Mouse (Mus musculus) embryonic facial prominence, embryonic 14.5 days (tissue): ENCODE results near the gene Krtap5-5. TPM values are rescaled to one million over a fixed set of nuclear protein-coding genes. Genes with fewer than 3 reads are reported as not detected.
"Not testable (repeated sequence)": the region's sequence is repeated elsewhere in the genome, so short reads cannot be mapped to it uniquely, and the experiment has no call there.

Source experiments
- ATAC-seq: fragments of 200-750 bp; cut with Nextera tagmentation; 2 replicates; pipeline ENCODE4 v1.8.0; 2017; ENCODE audit warnings: low read depth, moderate number of reproducible peaks, moderate TSS enrichment
- DNase-seq: peaks from one replicate; pipeline ENCODE4 v3.0.0-alpha.2; 2015; ENCODE audit warnings: low spot score
- H3K27ac ChIP-seq: fragments of 300-500 bp; sonication (generic); replicated peaks from 2 replicates; pipeline ENCODE4 v1.5.1; 2014; ENCODE audit warnings: low read depth, mild to moderate bottlenecking, low read length, moderate library complexity
- H3K27me3 ChIP-seq: fragments of 300-500 bp; sonication (generic); replicated peaks from 2 replicates; pipeline ENCODE4 v1.6.1; 2014; ENCODE audit warnings: low read length; ENCODE audit not compliant: control insufficient read depth, insufficient read depth
- H3K36me3 ChIP-seq: fragments of 300-500 bp; sonication (generic); 2 replicates; pipeline ENCODE4 v1.6.1; 2014; ENCODE audit warnings: low read length, mixed read lengths; ENCODE audit not compliant: control insufficient read depth, insufficient read depth
- H3K4me1 ChIP-seq: fragments of 300-500 bp; sonication (generic); 2 replicates; pipeline ENCODE4 v1.6.1; 2014; ENCODE audit warnings: antibody characterized with exemption, low read length; ENCODE audit not compliant: control insufficient read depth, insufficient read depth
- H3K4me2 ChIP-seq: fragments of 300-500 bp; sonication (generic); 2 replicates; pipeline ENCODE4 v1.6.1; 2014; ENCODE audit warnings: low read depth, mild to moderate bottlenecking, low read length, moderate library complexity, mixed read lengths
- H3K4me3 ChIP-seq: fragments of 300-500 bp; sonication (generic); 2 replicates; pipeline ENCODE4 v1.5.1; 2014; ENCODE audit warnings: low read depth, mild to moderate bottlenecking, low read length
- H3K9ac ChIP-seq: fragments of 300-500 bp; sonication (generic); 2 replicates; pipeline ENCODE4 v1.6.1; 2014; ENCODE audit warnings: low read depth, mild to moderate bottlenecking, low read length, moderate library complexity, mixed read lengths
- H3K9me3 ChIP-seq: fragments of 300-500 bp; sonication (generic); 2 replicates; pipeline ENCODE4 v1.6.1; 2016; ENCODE audit warnings: low read length; ENCODE audit not compliant: control insufficient read depth
- WGBS: fragments of 180-500 bp; shearing (Covaris S2); extraction: QIAGEN DNeasy Blood & Tissue Kit; methylation state at CpG from one replicate; pipeline ENCODE4 v1.1.7; 2014; 5-methylcytosine and 5-hydroxymethylcytosine counted together
- polyA plus RNA-seq: library from polyadenylated mRNA; unstranded; fragments of >200 nt; fragmentation: Nextera tagmentation; extraction: Ambion mirVana; gene quantifications from 2 replicates; pipeline ENCODE4 v1.2.1, GENCODE M21; 2014

Gene Krtap5-5
- polyA plus RNA-seq, 1 experiment from 2014 or later: 0.19 TPM

GRCm38 (mm10) chr7:142224518-142224917 is 5.3 kb downstream of the Krtap5-5 start:
- DNase-seq: peak; percentile 13
- WGBS: 26% methylated on average over 2 of the region's 2 CpGs
- no peak overlapping the region for H3K4me2 ChIP-seq

GRCm38 (mm10) chr7:142212136-142212535 is 17.6 kb downstream of the Krtap5-5 start:
- H3K27me3 ChIP-seq, H3K4me1 ChIP-seq, H3K27ac ChIP-seq, H3K4me2 ChIP-seq, H3K9ac ChIP-seq, ATAC-seq, H3K4me3 ChIP-seq, H3K36me3 ChIP-seq, H3K9me3 ChIP-seq, DNase-seq: not testable (repeated sequence)
- WGBS: 75% methylated on average over 1 of the region's 1 CpGs

More at GRCm38 (mm10) chr7:142224518-142224917, 5.3 kb downstream of the Krtap5-5 start:
- Histone ChIP-seq H3K27ac (no peak overlapping the region), H3K4me3 (no peak overlapping the region), H3K9me3 (no peaks in the 10 kb centered on the region), H3K27me3 (no peaks in the 10 kb centered on the region), H3K4me1 (no peaks in the 10 kb centered on the region), H3K9ac (no peak overlapping the region), H3K36me3 (no peaks in the 10 kb centered on the region)
- no peak for ATAC-seq

- Histone ChIP-seq H3K27me3 (no peaks in the 10 kb centered on the region), H3K27ac (no peak within 1 kb of the TSS), H3K4me2 (no peak within 1 kb of the TSS), H3K4me1 (no peaks in the 10 kb centered on the region), H3K4me3 (no peak within 1 kb of the TSS), H3K9me3 (no peaks in the 10 kb centered on the region), H3K9ac (no peak within 1 kb of the TSS), H3K36me3 (no peaks in the 10 kb centered on the region)
- WGBS: 79% methylated on average over 1 of the region's 1 CpGs
- no peak for ATAC-seq
- no peak for DNase-seq
Measured at GRCm38 (mm10) chr7:142211559-142211958, 18.2 kb downstream of the Krtap5-5 start, which contains the start of gene Gm7579. Gm7579 (plus strand) TSS chr7:142211859.

- not testable (repeated sequence) for H3K27ac ChIP-seq, H3K27me3 ChIP-seq, H3K9ac ChIP-seq, H3K36me3 ChIP-seq, ATAC-seq, H3K4me3 ChIP-seq, H3K4me2 ChIP-seq, DNase-seq, H3K9me3 ChIP-seq, H3K4me1 ChIP-seq
- 74% methylated on average over 5 of the region's 5 CpGs for WGBS
Measured at GRCm38 (mm10) chr7:142206891-142207290, 22.9 kb downstream of the Krtap5-5 start.

GRCm38 (mm10) chr7:142205488-142205887 is 24.3 kb downstream of the Krtap5-5 start:
- Histone ChIP-seq H3K36me3 (no peaks in the 10 kb centered on the region), H3K9ac (no peak overlapping the region), H3K4me3 (no peak overlapping the region), H3K9me3 (no peaks in the 10 kb centered on the region), H3K27ac (no peak overlapping the region), H3K27me3 (no peaks in the 10 kb centered on the region), H3K4me2 (no peak overlapping the region), H3K4me1 (no peaks in the 10 kb centered on the region)
- ATAC-seq (no peak), DNase-seq (no peak)

GRCm38 (mm10) chr7:142201064-142201463 is 28.7 kb downstream of the Krtap5-5 start, which contains the start of gene Krtap5-3:
Krtap5-3 (plus strand) TSS chr7:142201364.
- no peak within 1 kb of the TSS for H3K4me3 ChIP-seq
- no peaks in the 10 kb centered on the region for H3K27me3 ChIP-seq
- H3K9me3 ChIP-seq: no peaks in the 10 kb centered on the region
- 53% methylated on average over 1 of the region's 1 CpGs for WGBS
- no peak within 1 kb of the TSS for H3K27ac ChIP-seq
- no peaks in the 10 kb centered on the region for H3K36me3 ChIP-seq
- ATAC-seq: no peak
- no peak within 1 kb of the TSS for H3K9ac ChIP-seq
- DNase-seq: no peak
- H3K4me2 ChIP-seq: no peak within 1 kb of the TSS
- no peaks in the 10 kb centered on the region for H3K4me1 ChIP-seq

GRCm38 (mm10) chr7:142198748-142199147 is 31.0 kb downstream of the Krtap5-5 start:
- DNase-seq: no peak
- Histone ChIP-seq H3K9ac (no peak overlapping the region), H3K4me1 (no peaks in the 10 kb centered on the region), H3K9me3 (no peaks in the 10 kb centered on the region), H3K27me3 (no peaks in the 10 kb centered on the region), H3K4me3 (no peak overlapping the region), H3K36me3 (no peaks in the 10 kb centered on the region), H3K4me2 (no peak overlapping the region), H3K27ac (no peak overlapping the region)
- ATAC-seq: no peak
- 67% methylated on average over 2 of the region's 2 CpGs for WGBS

GRCm38 (mm10) chr7:142190289-142190688 is 39.5 kb downstream of the Krtap5-5 start, which contains the start of gene Gm10153:
Gm10153 (minus strand) TSS chr7:142190389.
- no peaks in the 10 kb centered on the region for H3K36me3 ChIP-seq
- WGBS: 42% methylated on average over 2 of the region's 2 CpGs
- no peak within 1 kb of the TSS for H3K9ac ChIP-seq
- no peaks in the 10 kb centered on the region for H3K9me3 ChIP-seq
- no peaks in the 10 kb centered on the region for H3K4me1 ChIP-seq
- no peaks in the 10 kb centered on the region for H3K27me3 ChIP-seq
- no peak within 1 kb of the TSS for H3K27ac ChIP-seq
- no peak within 1 kb of the TSS for H3K4me3 ChIP-seq
- no peak for ATAC-seq
- no peak within 1 kb of the TSS for H3K4me2 ChIP-seq
- DNase-seq: no peak

GRCm38 (mm10) chr7:142188156-142188555 is 41.6 kb downstream of the Krtap5-5 start:
- no peak overlapping the region for H3K9ac ChIP-seq
- WGBS: 72% methylated on average over 2 of the region's 2 CpGs
- no peak for DNase-seq
- no peaks in the 10 kb centered on the region for H3K9me3 ChIP-seq
- H3K27me3 ChIP-seq: no peaks in the 10 kb centered on the region
- H3K4me1 ChIP-seq: no peaks in the 10 kb centered on the region
- no peak overlapping the region for H3K4me2 ChIP-seq
- ATAC-seq: no peak
- H3K4me3 ChIP-seq: no peak overlapping the region
- no peak overlapping the region for H3K27ac ChIP-seq
- no peaks in the 10 kb centered on the region for H3K36me3 ChIP-seq
